Mouse (Mus musculus): ENCODE data around the gene Gm3317. TPM values are rescaled to one million over a fixed set of nuclear protein-coding genes. Genes with fewer than 3 reads are reported as not detected.
"Not testable (repeated sequence)": the region's sequence is repeated elsewhere in the genome, so short reads cannot be mapped to it uniquely, and the experiment has no call there.

Gene Gm3317
- polyA plus RNA-seq (2014; fragmentation: Nextera tagmentation; extraction: Ambion mirVana), result not detected in 2 replicates

DNA sequence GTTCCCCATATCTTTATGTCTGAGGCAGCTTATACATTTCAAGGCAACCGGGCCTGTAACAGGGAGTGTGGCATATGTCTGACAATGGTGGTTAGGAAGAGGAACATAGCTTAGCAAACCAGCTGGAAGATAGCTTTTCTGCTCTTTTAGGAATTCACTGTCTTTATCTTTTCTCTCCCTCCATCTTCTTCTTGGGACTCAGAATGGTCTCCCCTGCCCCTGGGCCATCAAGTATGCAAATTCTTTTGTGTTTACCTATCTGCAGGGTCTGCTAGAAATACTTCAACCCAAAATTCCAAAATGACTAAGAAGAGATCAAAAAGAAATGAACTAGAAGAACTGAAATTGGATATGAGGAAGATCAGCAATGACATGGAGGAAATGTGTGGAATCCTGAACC, at the start of gene Gm3317:
Gm3317 (plus strand) TSS at position 301 of the 400 bp plus-strand sequence.
- not testable (repeated sequence) for ATAC-seq (replicated peaks; ENCODE audit: insufficient number of reproducible peaks, low FRiP score, low TSS enrichment); H3K9me3 ChIP-seq (replicated peaks; ENCODE audit: control insufficient read depth, low read length); H3K36me3 ChIP-seq (ENCODE audit: control insufficient read depth, insufficient read depth, low read length); H3K9ac ChIP-seq (ENCODE audit: low read depth, low read length); H3K27me3 ChIP-seq (ENCODE audit: control insufficient read depth, insufficient read depth, low read length); H3K4me3 ChIP-seq (ENCODE audit: low read depth, low read length); H3K4me1 ChIP-seq (ENCODE audit: control insufficient read depth, insufficient read depth, low read length); H3K4me2 ChIP-seq; H3K27ac ChIP-seq (ENCODE audit: low read depth, low read length)
- WGBS (ENCODE audit: insufficient replicate concordance), result no CpG with 5 or more reads among the region's 1 CpGs

DNA sequence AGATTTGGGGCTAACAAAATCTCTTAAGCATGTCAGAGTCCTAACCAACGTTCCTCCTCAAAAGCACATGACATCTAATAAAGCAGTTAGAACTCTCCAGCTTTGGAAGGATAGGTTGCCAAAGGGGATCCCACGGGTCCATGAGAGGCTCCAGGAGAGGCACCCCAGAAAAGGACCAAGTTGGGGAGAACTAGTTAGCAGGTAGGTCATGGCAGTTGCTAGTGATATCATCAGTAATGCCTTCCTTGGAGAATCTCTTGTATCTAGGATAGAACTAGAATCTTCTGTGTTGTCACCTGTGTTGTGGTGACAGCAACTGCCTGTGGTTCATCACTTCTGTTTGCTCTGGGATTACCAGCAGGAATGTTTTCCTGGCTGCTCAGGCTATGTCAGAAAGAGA, 33.1 kb upstream of the Gm3317 start, which contains the start of gene Gm8279:
Gm8279 (plus strand) TSS at position 301 of the 400 bp plus-strand sequence.
- not testable (repeated sequence) for H3K9me3 ChIP-seq (replicated peaks; ENCODE audit: control insufficient read depth, low read length); H3K9ac ChIP-seq (ENCODE audit: low read depth, low read length); H3K4me3 ChIP-seq (ENCODE audit: low read depth, low read length); H3K27me3 ChIP-seq (ENCODE audit: control insufficient read depth, insufficient read depth, low read length); H3K4me2 ChIP-seq; H3K4me1 ChIP-seq (ENCODE audit: control insufficient read depth, insufficient read depth, low read length); H3K36me3 ChIP-seq (ENCODE audit: control insufficient read depth, insufficient read depth, low read length); ATAC-seq (replicated peaks; ENCODE audit: insufficient number of reproducible peaks, low FRiP score, low TSS enrichment); H3K27ac ChIP-seq (ENCODE audit: low read depth, low read length)
- 63% methylated on average over 1 of the region's 2 CpGs for WGBS (ENCODE audit: insufficient replicate concordance)

DNA sequence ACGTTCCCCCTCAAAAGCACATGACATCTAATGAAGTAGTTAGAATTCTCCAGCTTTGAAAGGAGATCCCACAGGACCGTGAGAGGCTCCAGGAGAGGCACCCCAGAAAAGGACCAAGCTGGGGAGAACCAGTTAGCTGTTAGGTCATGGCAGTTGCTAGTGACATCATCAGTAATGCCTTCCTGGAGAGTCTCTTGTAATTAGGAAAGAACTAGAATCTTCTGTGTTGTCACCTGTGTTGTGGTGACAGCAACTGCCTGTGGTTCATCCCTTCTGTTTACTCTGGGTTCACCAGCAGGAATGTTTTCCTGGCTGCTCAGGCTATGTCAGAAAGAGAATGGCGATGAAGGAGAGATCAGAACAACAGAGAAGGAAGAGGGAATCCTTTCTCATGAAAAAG, 21.2 kb downstream of the Gm3317 start, which contains the start of gene Gm8271:
Gm8271 (plus strand) TSS at position 301 of the 400 bp plus-strand sequence.
- H3K27ac ChIP-seq (ENCODE audit: low read depth, low read length); ATAC-seq (replicated peaks; ENCODE audit: insufficient number of reproducible peaks, low FRiP score, low TSS enrichment); H3K27me3 ChIP-seq (ENCODE audit: control insufficient read depth, insufficient read depth, low read length); H3K9ac ChIP-seq (ENCODE audit: low read depth, low read length); H3K36me3 ChIP-seq (ENCODE audit: control insufficient read depth, insufficient read depth, low read length); H3K4me1 ChIP-seq (ENCODE audit: control insufficient read depth, insufficient read depth, low read length); H3K4me2 ChIP-seq; H3K4me3 ChIP-seq (ENCODE audit: low read depth, low read length); H3K9me3 ChIP-seq (replicated peaks; ENCODE audit: control insufficient read depth, low read length): not testable (repeated sequence)
- no CpG with 5 or more reads among the region's 3 CpGs for WGBS (ENCODE audit: insufficient replicate concordance)

Other genes with a start within 250 kb of the Gm3317 start
- not detected in 2 replicates for gene Gm8297, start 180.6 kb upstream of the Gm3317 start, polyA plus RNA-seq (2014; fragmentation: Nextera tagmentation; extraction: Ambion mirVana)
- not detected in 2 replicates for gene Gm3298, start 148.6 kb upstream of the Gm3317 start, polyA plus RNA-seq (2014; fragmentation: Nextera tagmentation; extraction: Ambion mirVana)
- gene 4930555G01Rik, start 113.9 kb upstream of the Gm3317 start, polyA plus RNA-seq (2014; fragmentation: Nextera tagmentation; extraction: Ambion mirVana), result not detected in 2 replicates
- 3.5 and 4.3 TPM in 2 replicates for gene Gm8281, start 93.5 kb upstream of the Gm3317 start, polyA plus RNA-seq (2014; fragmentation: Nextera tagmentation; extraction: Ambion mirVana)
- not detected in 2 replicates for gene Gm8279, start 33.0 kb upstream of the Gm3317 start, polyA plus RNA-seq (2014; fragmentation: Nextera tagmentation; extraction: Ambion mirVana)
- gene Gm8271, start 21.3 kb downstream of the Gm3317 start, polyA plus RNA-seq (2014; fragmentation: Nextera tagmentation; extraction: Ambion mirVana), result not detected in 2 replicates
- 0.13 TPM in 1 of 2 replicates, not detected in the other for gene Gm3526, start 96.0 kb downstream of the Gm3317 start, polyA plus RNA-seq (2014; fragmentation: Nextera tagmentation; extraction: Ambion mirVana)
- gene Gm3542, start 170.4 kb downstream of the Gm3317 start, polyA plus RNA-seq (2014; fragmentation: Nextera tagmentation; extraction: Ambion mirVana), result not detected in 2 replicates
- gene Gm3500, start 224.5 kb downstream of the Gm3317 start, polyA plus RNA-seq (2014; fragmentation: Nextera tagmentation; extraction: Ambion mirVana), result not detected in 2 replicates

Measured in heart, embryonic 11.5 days (tissue).